Mouse (Mus musculus) CH12F3 (cell line): ENCODE results near the gene Sipa1l1.

Experiments
- in situ Hi-C: fragments of 300-500 bp; cut with MboI; formaldehyde crosslinking; loops from 2 replicates; pipeline ENCODE4 v1.14.3; 2020; ENCODE audit warnings: low sequenced_read_pairs

Gene Sipa1l1

GRCm38 (mm10) chr12:82286804-82287203 is 117.7 kb downstream of the Sipa1l1 start:
- in situ Hi-C loops, result no loop called here

- in situ Hi-C loops, result no loop called here
These were observed 124.6 kb downstream of the Sipa1l1 start for GRCm38 (mm10) chr12:82293545-82294247.

GRCm38 (mm10) chr12:82294906-82295887 is 126.1 kb downstream of the Sipa1l1 start:
- in situ Hi-C loops, result no loop called here

GRCm38 (mm10) chr12:82296276-82296675 is 127.2 kb downstream of the Sipa1l1 start:
- in situ Hi-C loops, result no loop called here

GRCm38 (mm10) chr12:82297196-82297595 is 128.1 kb downstream of the Sipa1l1 start:
- in situ Hi-C loops, result no loop called here

- in situ Hi-C loops, result no loop called here
These were observed 129.7 kb downstream of the Sipa1l1 start for GRCm38 (mm10) chr12:82298662-82299460.

DNA sequence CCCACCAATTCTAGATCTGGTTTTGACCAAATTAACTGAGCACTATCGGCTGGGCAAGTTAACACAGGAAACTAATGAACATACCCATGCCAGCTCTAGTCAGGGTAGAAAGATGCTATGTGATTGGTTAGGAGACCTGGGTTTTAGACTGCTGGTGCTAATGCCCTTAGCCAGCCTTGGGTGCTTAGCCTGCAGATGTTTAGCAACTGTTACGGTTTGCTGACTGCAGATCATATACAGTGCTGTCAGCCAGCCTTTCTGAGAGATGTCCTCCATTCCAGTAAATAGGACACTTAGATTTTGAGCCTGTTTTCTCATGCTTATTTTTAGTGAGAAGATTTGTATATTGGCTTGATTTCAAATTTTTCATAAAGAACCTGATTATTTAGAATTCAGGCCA is 135.0 kb downstream of the Sipa1l1 start:
- in situ Hi-C loops, result no loop called here

DNA sequence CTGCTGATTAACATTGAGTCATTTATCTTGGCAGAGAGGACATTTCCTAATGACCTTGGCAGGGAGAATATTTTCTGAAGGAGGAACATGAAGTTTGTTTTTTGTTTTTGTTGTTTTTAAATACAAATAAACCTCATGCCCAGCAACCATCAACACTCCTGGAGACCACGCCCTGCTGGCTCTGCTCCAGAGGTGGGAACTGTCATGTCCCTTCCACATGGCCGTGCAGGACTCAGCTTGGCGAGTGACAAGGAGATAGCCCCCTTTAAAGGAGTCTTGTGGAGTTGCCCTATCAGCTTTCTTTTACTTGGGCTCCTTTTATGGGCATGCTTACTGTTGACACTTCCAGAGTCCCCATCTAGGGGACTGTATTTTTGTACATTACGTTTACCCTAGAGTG is 136.9 kb downstream of the Sipa1l1 start:
- in situ Hi-C loops, result no loop called here

- in situ Hi-C loops, result no loop called here
These were observed 142.5 kb downstream of the Sipa1l1 start for GRCm38 (mm10) chr12:82311593-82311992.

DNA sequence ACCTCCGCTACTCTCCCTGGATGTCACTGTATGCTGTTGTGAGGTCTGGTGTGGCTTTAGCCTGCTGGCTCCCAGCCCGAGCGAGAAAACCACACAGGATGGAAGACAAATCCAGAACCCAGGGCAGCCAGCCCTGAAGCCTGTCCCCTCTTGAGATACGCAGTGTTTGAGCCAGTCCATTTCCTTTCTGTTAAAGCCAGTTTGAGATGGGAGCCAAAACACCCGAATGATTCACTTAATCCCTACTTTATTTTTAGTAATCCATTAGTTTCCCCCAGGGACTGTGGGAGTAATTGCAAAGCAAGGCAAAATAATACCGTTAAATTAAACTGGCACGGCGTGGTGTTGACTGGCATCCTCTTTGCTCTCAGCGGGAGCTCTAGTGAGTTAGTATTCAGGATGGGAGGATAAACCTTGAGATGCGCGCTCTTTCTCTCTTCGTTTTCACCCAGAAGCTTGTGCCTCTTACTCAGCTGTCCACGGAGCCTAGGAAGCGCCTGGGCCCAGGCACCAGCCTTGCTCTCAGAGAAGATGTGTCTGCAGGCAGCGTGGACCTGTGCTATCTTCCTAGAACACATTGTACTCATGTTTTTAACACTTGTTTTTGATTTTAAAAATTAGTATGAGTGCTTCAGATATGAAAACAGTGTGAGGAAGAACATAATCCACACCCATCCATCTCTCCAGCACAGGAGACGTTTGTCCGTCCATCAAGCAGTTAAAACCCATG is 143.1 kb downstream of the Sipa1l1 start:
- in situ Hi-C loops, result no loop called here

GRCm38 (mm10) chr12:82313091-82313490 is 144.0 kb downstream of the Sipa1l1 start:
- in situ Hi-C loops, result no loop called here

- in situ Hi-C loops, result no loop called here
These were observed 150.5 kb downstream of the Sipa1l1 start for GRCm38 (mm10) chr12:82319436-82320131.

GRCm38 (mm10) chr12:82320204-82320603 is 151.1 kb downstream of the Sipa1l1 start:
- in situ Hi-C loops, result no loop called here

GRCm38 (mm10) chr12:82321397-82321796 is 152.3 kb downstream of the Sipa1l1 start:
- in situ Hi-C loops, result no loop called here

- in situ Hi-C loops, result no loop called here
These were observed 152.7 kb downstream of the Sipa1l1 start for GRCm38 (mm10) chr12:82321855-82322254.

DNA sequence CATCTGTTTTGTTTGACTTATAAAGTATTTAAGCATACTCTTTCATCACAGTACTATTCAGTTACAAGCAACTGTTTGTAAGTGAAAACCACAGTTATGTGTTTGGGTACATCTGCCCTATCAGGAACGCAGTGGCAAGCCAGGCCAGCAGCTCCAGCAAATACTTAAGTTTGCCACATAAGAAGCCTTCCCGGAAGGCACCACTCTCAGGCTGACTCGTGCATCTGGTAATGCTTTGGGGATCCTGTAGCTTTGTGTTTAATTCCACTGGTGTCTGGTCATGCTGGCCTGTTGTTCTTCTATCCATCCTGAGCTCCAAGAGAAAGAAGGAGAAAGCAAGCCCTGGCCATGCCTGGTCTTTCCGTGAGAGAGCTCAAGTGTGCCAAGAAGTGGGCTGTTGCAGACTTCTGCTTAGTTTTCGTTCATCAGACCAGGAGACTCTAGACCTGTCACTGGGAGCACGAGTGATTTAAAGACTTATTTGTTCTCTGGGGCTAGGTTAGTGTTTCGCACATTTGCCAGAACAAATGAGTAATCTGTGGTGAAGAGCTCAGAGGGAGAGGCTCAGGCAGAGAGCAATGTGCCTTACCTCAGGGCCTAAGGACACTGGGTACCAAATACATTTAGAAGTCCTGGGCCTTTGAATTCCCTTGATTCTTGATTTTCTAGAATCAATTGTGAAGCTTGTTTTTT is 153.8 kb downstream of the Sipa1l1 start:
- in situ Hi-C loops, result no loop called here

- in situ Hi-C loops, result no loop called here
These were observed 155.5 kb downstream of the Sipa1l1 start for GRCm38 (mm10) chr12:82324621-82325020.

GRCm38 (mm10) chr12:82325502-82325901 is 156.4 kb downstream of the Sipa1l1 start:
- in situ Hi-C loops, result no loop called here

DNA sequence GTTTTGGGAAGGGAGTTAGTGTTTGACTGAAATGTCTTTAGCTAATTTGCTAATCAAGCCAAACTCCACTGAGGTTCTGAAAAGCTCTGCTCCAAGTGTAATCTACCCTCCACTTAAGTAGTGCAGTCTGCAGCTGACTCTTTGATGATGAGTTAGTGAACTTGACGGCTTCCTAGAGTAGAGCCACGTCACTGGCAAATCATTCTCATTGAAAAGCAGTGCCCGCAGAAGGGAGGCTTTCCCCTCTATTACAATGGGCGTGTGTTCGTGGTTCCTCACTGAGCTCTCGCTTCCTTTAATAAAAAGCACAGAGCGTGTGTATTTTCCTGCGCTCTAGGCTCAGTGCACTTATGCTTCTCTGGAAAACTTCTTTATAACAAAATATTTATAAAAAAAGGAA is 157.3 kb downstream of the Sipa1l1 start:
- in situ Hi-C loops, result no loop called here
